Mouse (Mus musculus): ENCODE measurements around the gene Cth. TPM values are rescaled to one million over a fixed set of nuclear protein-coding genes. Genes with fewer than 3 reads are reported as not detected.

Gene Cth
- polyA plus RNA-seq (2014; fragmentation: Illumina TruSeq; extraction: RNeasy Lipid Tissue Mini Kit (QIAGEN cat#74804); ENCODE audit: low read depth, low replicate concordance), result 1.2 TPM

GRCm38 (mm10) chr3:157924692-157925328 lies at the start of gene Cth:
TSS of gene Cth (minus strand) at chr3:157925077.

DNA sequence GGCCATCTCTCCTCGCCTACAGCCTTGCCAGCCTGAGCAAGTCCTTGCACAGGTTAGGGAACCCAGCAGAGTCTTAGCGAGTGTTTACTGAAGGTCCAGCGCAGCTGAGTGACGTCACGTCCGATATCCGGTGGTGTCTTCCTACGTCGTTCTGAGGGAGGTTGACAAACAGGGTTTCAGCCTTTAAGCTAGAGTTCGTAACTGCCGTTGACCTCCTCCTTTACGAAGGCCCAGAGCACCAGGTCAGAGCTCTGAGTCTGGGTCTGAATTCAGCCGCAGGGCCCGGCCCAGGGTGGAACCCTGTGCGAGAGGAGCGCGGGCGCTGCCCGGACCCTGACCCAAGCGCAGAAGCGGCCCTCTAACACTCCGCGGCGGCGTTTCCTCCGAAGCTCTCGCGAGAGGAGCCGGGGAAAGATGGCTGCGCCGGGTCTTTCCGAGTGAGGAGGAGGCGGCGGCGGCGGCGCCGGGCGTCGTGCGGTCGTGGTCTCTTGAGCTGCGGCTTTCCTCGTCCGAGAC lies 22.0 kb upstream of the Cth start, which contains the start of gene Ankrd13c:
TSS of gene Ankrd13c (plus strand) at position 397 of the 516 bp plus-strand sequence.

Other genes with a start within 250 kb of the Cth start
- gene Ankrd13c, start 22.2 kb upstream of the Cth start, polyA plus RNA-seq (2014; fragmentation: Illumina TruSeq; extraction: RNeasy Lipid Tissue Mini Kit (QIAGEN cat#74804); ENCODE audit: low read depth, low replicate concordance), result 93.4 TPM
- 330 TPM for gene Srsf11, start 111.6 kb upstream of the Cth start, polyA plus RNA-seq (2014; fragmentation: Illumina TruSeq; extraction: RNeasy Lipid Tissue Mini Kit (QIAGEN cat#74804); ENCODE audit: low read depth, low replicate concordance)
- gene Lrrc40, start 111.6 kb upstream of the Cth start, polyA plus RNA-seq (2014; fragmentation: Illumina TruSeq; extraction: RNeasy Lipid Tissue Mini Kit (QIAGEN cat#74804); ENCODE audit: low read depth, low replicate concordance), result 39.8 TPM

Measured in testis, adult 10 weeks (tissue).